In genomic region chr12:76128831-76129230, GRCm38 (mm10) we compare ENCODE assay signal across 12 mouse cellular contexts. TPM values are rescaled to one million over a fixed set of nuclear protein-coding genes. Genes with fewer than 3 reads are reported as not detected.
A peak's percentile ranks its signal among the peaks of the same experiment; 100 is the strongest.
DNase-seq lines count a peak whose midpoint lies in the region; ATAC-seq and TF ChIP-seq lines count a peak whose summit lies in the region.
"Had no signal": no experiment of that assay in that cellular context is flagged by ENCODE, and none has a peak within 500 bp of the region (broad histone marks: within the 10 kb centered on the region; RNA-seq: fewer than 3 reads in every experiment).

No protein-coding gene starts in this region.

- no peak for TF ChIP-seq POLR2A in liver, adult 2 months (IDR thresholded peaks at IDR 0.05; ENCODE audit: extremely low read depth, insufficient read depth, low read length)

- DNase-seq in liver, adult 2 months (ENCODE audit: extremely low read depth, low read depth, low spot score), result peak; percentile 76
- DNase-seq in cerebellum, postnatal 10 days, result peak; percentile 87 to 91
- DNase-seq in kidney, postnatal 14 days, result peak; percentile 47
- peak; percentile 68 for DNase-seq in testis, postnatal 14 days (ENCODE audit: low spot score)
- no peak for DNase-seq in hindbrain, embryonic 11.5 days (ENCODE audit: low spot score)
- DNase-seq: right cerebral cortex, adult 18-20 months had no signal

- WGBS in liver, adult 2 months, result 65% methylated on average over 10 of the region's 10 CpGs
- 72% methylated on average over 10 of the region's 10 CpGs for WGBS in liver, embryonic 12.5 days (ENCODE audit: insufficient replicate concordance)
- WGBS in hindbrain, embryonic 11.5 days, result 88% methylated on average over 10 of the region's 10 CpGs

- no peak overlapping the region for H3K4me3 ChIP-seq in liver, adult 2 months (ENCODE audit: insufficient read depth, low read depth, low read length)
- H3K4me3 ChIP-seq in liver, embryonic 12.5 days, result no peak overlapping the region
- H3K4me3 ChIP-seq in hindbrain, embryonic 11.5 days (ENCODE audit: low read depth, low read length), result no peak overlapping the region
- H3K4me3 ChIP-seq: limb, embryonic 10.5 days; myocyte had no signal

- H3K9me3 ChIP-seq in liver, embryonic 12.5 days (replicated peaks), result no peaks in the 10 kb centered on the region
- no peaks in the 10 kb centered on the region for H3K9me3 ChIP-seq in hindbrain, embryonic 11.5 days (ENCODE audit: control insufficient read depth, low read length)
- H3K9me3 ChIP-seq: limb, embryonic 10.5 days had no signal

- no peaks in the 10 kb centered on the region for H3K36me3 ChIP-seq in liver, adult 2 months (ENCODE audit: control insufficient read depth, insufficient read depth, low read length)
- H3K36me3 ChIP-seq in liver, embryonic 12.5 days, result no peaks in the 10 kb centered on the region
- H3K36me3 ChIP-seq in hindbrain, embryonic 11.5 days (ENCODE audit: control insufficient read depth, insufficient read depth, low read length), result no peaks in the 10 kb centered on the region
- H3K36me3 ChIP-seq: limb, embryonic 10.5 days had no signal

- H3K4me2 ChIP-seq in liver, embryonic 12.5 days, result no peak overlapping the region
- no peak overlapping the region for H3K4me2 ChIP-seq in hindbrain, embryonic 11.5 days (replicated peaks; ENCODE audit: low read depth, low read length)

- no peaks in the 10 kb centered on the region for H3K27me3 ChIP-seq in liver, adult 2 months (ENCODE audit: control insufficient read depth, insufficient read depth, low read length)
- H3K27me3 ChIP-seq in liver, embryonic 12.5 days (replicated peaks), result no peaks in the 10 kb centered on the region
- H3K27me3 ChIP-seq in hindbrain, embryonic 11.5 days (ENCODE audit: control insufficient read depth, insufficient read depth, low read length), result no peaks in the 10 kb centered on the region

- H3K79me2 ChIP-seq in liver, adult 2 months (ENCODE audit: control insufficient read depth, insufficient read depth, low read length), result no peaks in the 10 kb centered on the region

- no peak overlapping the region for H3K27ac ChIP-seq in liver, adult 2 months (replicated peaks; ENCODE audit: insufficient read depth, low read depth, low read length)
- no peak overlapping the region for H3K27ac ChIP-seq in liver, embryonic 12.5 days
- H3K27ac ChIP-seq in hindbrain, embryonic 11.5 days (ENCODE audit: low read depth, low read length), result no peak overlapping the region
- H3K27ac ChIP-seq: limb, embryonic 10.5 days; macrophage had no signal

- no peak for TF ChIP-seq CTCF in liver, adult 2 months (IDR thresholded peaks at IDR 0.05; ENCODE audit: low read depth, low read length)

- no peaks in the 10 kb centered on the region for H3K4me1 ChIP-seq in liver, adult 2 months (ENCODE audit: control insufficient read depth, insufficient read depth, low read length)
- H3K4me1 ChIP-seq in liver, embryonic 12.5 days, result no peaks in the 10 kb centered on the region
- no peaks in the 10 kb centered on the region for H3K4me1 ChIP-seq in hindbrain, embryonic 11.5 days (replicated peaks; ENCODE audit: control insufficient read depth, insufficient read depth, low read length)
- H3K4me1 ChIP-seq: limb, embryonic 10.5 days had no signal

- ATAC-seq in liver, embryonic 12.5 days, result no peak
- no peak for ATAC-seq in hindbrain, embryonic 11.5 days (ENCODE audit: low FRiP score)
- no peak for ATAC-seq in inflammation-experienced regulatory T-cells, adult 6 months

- H3K9ac ChIP-seq in liver, adult 2 months (ENCODE audit: low read depth, low read length), result no peak overlapping the region
- H3K9ac ChIP-seq in liver, embryonic 12.5 days, result no peak overlapping the region
- H3K9ac ChIP-seq in hindbrain, embryonic 11.5 days (ENCODE audit: low read depth, low read length), result no peak overlapping the region

RNA-seq across cellular contexts. Expression of gene Esr2, which starts 48.2 kb away (rescaled TPM):
- total RNA-seq in liver, adult 2 months (2014; rRNA removed), result not detected in 2 replicates
- polyA plus RNA-seq in liver, adult 2 months (2012; rRNA removed), result not detected in 2 replicates
- polyA plus RNA-seq in liver, embryonic 12.5 days (2016; fragmentation: Nextera tagmentation; extraction: Ambion mirVana), result 0.11 and 0.14 TPM in 2 replicates
- polyA plus RNA-seq in hindbrain, embryonic 11.5 days (2014; fragmentation: Nextera tagmentation; extraction: Ambion mirVana), result 0.17 and 0.26 TPM in 2 replicates
- polyA plus RNA-seq in inflammation-experienced regulatory T-cells, adult 6 months (2017; shearing (Covaris generic)), result not detected
- total RNA-seq: common myeloid progenitor, adult 5-6 weeks had no signal
- polyA plus RNA-seq: macrophage had no signal
